Comparison of ENCODE assay signal across 8 mouse cellular contexts in the genomic region with DNA sequence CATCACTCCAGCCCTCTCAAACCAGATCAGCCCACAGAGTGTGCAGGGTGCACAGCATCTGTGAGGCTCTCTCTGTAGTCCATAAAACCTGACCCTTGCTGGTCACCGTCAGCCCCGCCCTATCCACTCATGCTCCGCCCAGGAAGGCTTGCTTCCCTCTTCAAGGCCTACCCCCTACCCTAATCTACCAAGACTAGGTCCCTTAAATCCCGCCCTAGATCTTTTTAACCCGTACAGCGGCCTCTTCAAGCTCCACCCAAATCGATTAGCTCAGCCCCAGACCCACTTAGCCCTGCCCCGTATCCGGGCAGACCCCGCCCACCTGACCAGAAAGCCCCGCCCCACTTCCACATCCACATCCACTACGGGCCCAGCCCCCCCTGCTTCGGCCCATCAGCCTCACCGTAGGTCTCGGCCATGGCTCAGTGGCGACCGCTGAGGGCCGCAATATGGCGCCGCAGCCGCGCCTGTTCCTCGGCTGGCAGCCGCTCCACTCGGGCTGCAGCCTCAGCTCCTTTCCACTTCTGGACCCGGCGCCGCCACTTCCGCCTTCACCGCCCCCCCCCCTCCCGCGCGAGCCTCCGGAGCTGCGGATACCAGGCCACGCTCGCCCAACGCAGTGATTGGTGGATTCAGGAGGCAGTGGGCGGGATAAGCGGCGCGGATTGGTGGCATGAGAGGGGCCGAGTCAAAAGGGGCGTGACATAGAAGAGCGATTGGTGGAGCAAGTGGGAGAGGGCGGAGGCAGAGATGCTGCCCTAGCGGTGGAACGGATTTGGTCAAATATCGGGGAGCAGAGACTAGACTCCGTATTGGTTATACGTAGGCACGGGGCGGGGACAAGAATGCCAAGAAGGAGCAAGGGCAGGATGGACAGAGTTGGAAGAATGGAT. TPM values are rescaled to one million over a fixed set of nuclear protein-coding genes. Genes with fewer than 3 reads are reported as not detected.
DNase-seq lines count a peak whose midpoint lies in the region; ATAC-seq lines count a peak whose summit lies in the region.

A gene (minus strand): TSS at position 573 of the 893 bp plus-strand sequence.

- peaks cover 8% of the 10 kb centered on the region; the same call in 1 of the 2 replicates for H3K36me3 ChIP-seq in hindbrain, embryonic 15.5 days

- peaks cover 20% of the 10 kb centered on the region for H3K4me1 ChIP-seq in hindbrain, embryonic 15.5 days (replicated peaks)

- no peaks in the 10 kb centered on the region for H3K9me3 ChIP-seq in hindbrain, embryonic 15.5 days

- H3K27ac ChIP-seq in hindbrain, embryonic 15.5 days (replicated peaks), result peak within 1 kb of the TSS; percentile 94

- no peaks in the 10 kb centered on the region for H3K27me3 ChIP-seq in hindbrain, embryonic 15.5 days

- DNase-seq in T-cell, adult 2 months (ENCODE audit: low spot score), result peak; percentile 99
- DNase-seq in cerebellum, postnatal 36 days, result peak; percentile 99
- peak; percentile 99 for DNase-seq in frontal cortex, postnatal 36 days (ENCODE audit: low spot score in 2 of 2)
- peak; percentile 100 for DNase-seq in left cerebral cortex, adult 11 months (ENCODE audit: low spot score)
- peak; percentile 100 for DNase-seq in lung, postnatal 4 days
- peak; percentile 99 for DNase-seq in retina, postnatal 7 days (ENCODE audit: low read depth, low spot score)
- DNase-seq in urinary bladder, adult 2 months (ENCODE audit: low spot score), result peak; percentile 86

- H3K4me3 ChIP-seq in hindbrain, embryonic 15.5 days, result peak within 1 kb of the TSS; percentile 76

- peak within 1 kb of the TSS; percentile 63 for H3K4me2 ChIP-seq in hindbrain, embryonic 15.5 days

- H3K9ac ChIP-seq in hindbrain, embryonic 15.5 days, result peak within 1 kb of the TSS; percentile 48

- WGBS in hindbrain, embryonic 15.5 days, result under 1% methylated on average over 53 of the region's 53 CpGs

- ATAC-seq in hindbrain, embryonic 15.5 days (ENCODE audit: low FRiP score, low read depth), result peak; percentile 98

RNA-seq across cellular contexts. Expression of the gene that starts here (rescaled TPM):
- polyA plus RNA-seq in hindbrain, embryonic 15.5 days (2015; fragmentation: Nextera tagmentation; extraction: Ambion mirVana), result 102 and 111 TPM in 2 replicates
- 69.2 and 85.6 TPM in 2 replicates for polyA plus RNA-seq in urinary bladder, adult 2 months (2012; rRNA removed)

Comparison
In these comparisons a context has a peak if more than half of its experiments do, and no peak if none do; other contexts are left out.
1. Peak in every context shown above with its lines: DNase-seq, ATAC-seq, H3K4me3 ChIP-seq and H3K27ac ChIP-seq.